Mouse (Mus musculus) spleen, adult 2 months (tissue): ENCODE data around the gene Gpc6.

ENCODE experiments used
- CTCF ChIP-seq: fragments of 200-500 bp; IDR thresholded peaks from 2 replicates; pipeline ENCODE4 v1.5.1; 2011; ENCODE audit warnings: mild to moderate bottlenecking, inconsistent platforms; ENCODE audit not compliant: insufficient read depth, insufficient read length, insufficient replicate concordance; ENCODE audit errors: extremely low read depth
- POLR2A ChIP-seq: fragments of 200-500 bp; IDR thresholded peaks from 2 replicates; pipeline ENCODE4 v1.6.1; 2011; ENCODE audit warnings: low read depth, low read length, inconsistent platforms

- TF ChIP-seq CTCF: no peak
- no peak for TF ChIP-seq POLR2A
These were observed 18.6 kb downstream of the Gpc6 start for GRCm38 (mm10) chr14:116943751-116944150.
